Mouse (Mus musculus): Measurements from ENCODE around the gene Tent2. TPM values are rescaled to one million over a fixed set of nuclear protein-coding genes. Genes with fewer than 3 reads are reported as not detected.

Tent2 gene
- total and polyA plus RNA-seq, 3 experiments = 20.6 to 62.1 (median 45.8) TPM

DNA sequence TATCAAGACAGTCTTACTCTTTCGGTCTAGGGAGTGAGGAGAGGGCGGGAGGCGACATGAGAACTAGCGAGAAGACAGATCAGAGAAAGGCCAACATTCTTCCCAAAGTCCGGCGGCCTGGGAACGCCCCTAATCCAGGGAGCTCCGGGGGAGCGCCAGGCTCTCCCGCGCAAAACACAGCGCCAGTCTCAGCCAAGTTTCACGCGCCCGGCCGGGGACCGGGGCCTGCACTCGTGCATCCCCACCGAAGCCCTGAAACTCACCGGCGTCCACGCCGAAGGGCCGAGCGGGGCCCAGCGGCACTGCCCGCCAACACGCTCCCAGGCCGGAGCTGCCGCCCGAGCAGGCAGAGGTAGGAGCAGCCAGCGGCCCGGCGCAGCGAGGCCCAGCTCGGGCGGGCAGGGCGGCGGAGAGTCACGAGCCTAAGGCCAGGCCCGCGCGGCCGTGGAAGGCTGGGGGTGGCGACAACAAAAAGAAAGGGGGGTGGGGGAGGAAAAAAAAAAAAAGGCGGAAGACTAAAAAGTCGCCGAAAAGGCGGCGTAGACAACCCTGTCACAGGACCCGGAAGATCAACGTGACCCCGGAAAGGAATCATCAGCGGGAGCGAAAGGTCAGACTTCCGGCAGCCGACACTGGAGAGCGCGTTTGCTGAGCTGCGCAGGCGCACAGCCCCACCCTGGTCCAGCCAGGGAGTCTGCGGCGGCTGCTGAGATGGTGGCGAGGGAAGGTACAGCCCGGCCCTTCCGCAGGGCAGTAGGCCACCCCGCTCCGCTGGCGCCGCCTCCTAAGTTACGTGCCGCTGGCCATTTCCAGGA, at the start of gene Tent2 (continued):
- peak; percentile 83 for TF ChIP-seq TCF12 (IDR thresholded peaks at IDR 0.05; ENCODE audit: low read depth, low read length)

- dilution Hi-C loops (cut with MboI; ENCODE audit: extremely low pct_ligation_motif_present, extremely low pct_unique_long_range_greater_than_20kb, low sequenced_read_pairs) (no loop called here), in situ Hi-C loops (cut with MboI; ENCODE audit: low pct_ligation_motif_present, low pct_unique_long_range_greater_than_20kb, low sequenced_read_pairs) (loop anchor here (25.0 kb wide), 1 partner anchor 229 kb away; no protein-coding TSS in a partner anchor)
- Histone ChIP-seq H3K9ac (ENCODE audit: insufficient read depth, low read depth) (no peak overlapping the region), H3K79me2 (replicated peaks; ENCODE audit: control insufficient read depth, extremely low read depth, insufficient read depth, poor library complexity, severe bottlenecking) (no peaks in the 10 kb centered on the region), H3K4me3 (replicated peaks in 1 of 3; ENCODE audit: low read depth in 2 of 3, low read length in 2 of 3, poor library complexity in 1 of 3) (no peak overlapping the region), H3K4me1 (ENCODE audit: control insufficient read depth in 1 of 2, insufficient read depth in 2 of 2) (peaks cover 4 to 17% of the 10 kb centered on the region in 2 experiments), H3K9me3 (replicated peaks; ENCODE audit: low read length) (no peaks in the 10 kb centered on the region), H3K4me2 (ENCODE audit: insufficient read depth, low read depth, poor library complexity, severe bottlenecking) (no peak overlapping the region), H3K27ac (ENCODE audit: insufficient read depth, low read depth) (no peak overlapping the region), H3K27me3 (replicated peaks) (no peaks in the 10 kb centered on the region), H3K36me3 (replicated peaks in 1 of 2; ENCODE audit: control insufficient read depth in 1 of 2, insufficient read depth in 1 of 2, low read length in 1 of 2) (no peaks in the 10 kb centered on the region)
- TF ChIP-seq SMC3 (IDR thresholded peaks at IDR 0.05; ENCODE audit: low read depth, low read length) (no peak), ZC3H11A (IDR thresholded peaks at IDR 0.05; ENCODE audit: low read depth, low read length) (no peak), CHD1 (IDR thresholded peaks at IDR 0.05; ENCODE audit: low read depth, low read length) (no peak), ZMIZ1 (IDR thresholded peaks at IDR 0.05; ENCODE audit: low read depth, low read length) (no peak), MAZ (IDR thresholded peaks at IDR 0.05; ENCODE audit: low read depth, low read length) (no peak)
- no peak for DNase-seq (ENCODE audit: extremely low read depth)
These were observed 49.0 kb upstream of the Tent2 start for GRCm38 (mm10) chr13:93241180-93241579.

- H3K4me3 ChIP-seq (replicated peaks in 1 of 3; ENCODE audit: low read depth in 2 of 3, low read length in 2 of 3, poor library complexity in 1 of 3) = no peak overlapping the region
- H3K4me2 ChIP-seq (ENCODE audit: insufficient read depth, low read depth, poor library complexity, severe bottlenecking) = no peak overlapping the region
- peaks cover 4 to 17% of the 10 kb centered on the region in 2 experiments for H3K4me1 ChIP-seq (ENCODE audit: control insufficient read depth in 1 of 2, insufficient read depth in 2 of 2)
- H3K9me3 ChIP-seq (replicated peaks; ENCODE audit: low read length) = no peaks in the 10 kb centered on the region
- H3K79me2 ChIP-seq (replicated peaks; ENCODE audit: control insufficient read depth, extremely low read depth, insufficient read depth, poor library complexity, severe bottlenecking) = no peaks in the 10 kb centered on the region
- no peak for DNase-seq (ENCODE audit: extremely low read depth)
- H3K27me3 ChIP-seq (replicated peaks) = no peaks in the 10 kb centered on the region
- no peaks in the 10 kb centered on the region for H3K36me3 ChIP-seq (replicated peaks in 1 of 2; ENCODE audit: control insufficient read depth in 1 of 2, insufficient read depth in 1 of 2, low read length in 1 of 2)
- TF ChIP-seq ZNF384 (IDR thresholded peaks at IDR 0.05; ENCODE audit: low read depth, low read length) = no peak
- no peak for TF ChIP-seq POLR2AphosphoS2 (IDR thresholded peaks at IDR 0.05; ENCODE audit: low read depth, low read length)
- TF ChIP-seq MAZ (IDR thresholded peaks at IDR 0.05; ENCODE audit: low read depth, low read length) = no peak
- no peak for TF ChIP-seq RAD21 (IDR thresholded peaks at IDR 0.05; ENCODE audit: low read depth, low read length)
- TF ChIP-seq ELF1 (IDR thresholded peaks at IDR 0.05; ENCODE audit: low read depth, low read length) = no peak
- no peak for TF ChIP-seq JUND (conservative IDR thresholded peaks at IDR 0.05; ENCODE audit: low read depth, low read length)
- no peak for TF ChIP-seq SIN3A (IDR thresholded peaks at IDR 0.05; ENCODE audit: low read length)
- in situ Hi-C loops (cut with MboI; ENCODE audit: low pct_ligation_motif_present, low pct_unique_long_range_greater_than_20kb, low sequenced_read_pairs) = loop anchor here (25.0 kb wide), 1 partner anchor 227 kb away; no protein-coding TSS in a partner anchor
- dilution Hi-C loops (cut with MboI; ENCODE audit: extremely low pct_ligation_motif_present, extremely low pct_unique_long_range_greater_than_20kb, low sequenced_read_pairs) = no loop called here
- H3K9ac ChIP-seq (ENCODE audit: insufficient read depth, low read depth) = no peak overlapping the region
- H3K27ac ChIP-seq (ENCODE audit: insufficient read depth, low read depth) = no peak overlapping the region
These were observed 47.4 kb upstream of the Tent2 start for GRCm38 (mm10) chr13:93239561-93239960.

All from CH12.LX (cell line).